Mouse (Mus musculus) olfactory bulb, adult 2 months (tissue): Measurements from ENCODE around the gene Nectin4.

ENCODE experiments used
- CTCF ChIP-seq: fragments of 200-500 bp; IDR thresholded peaks from 2 replicates; pipeline ENCODE4 v1.5.1; 2012; ENCODE audit warnings: low read depth, mild to moderate bottlenecking, low read length, moderate library complexity; ENCODE audit not compliant: insufficient read depth
- POLR2A ChIP-seq: fragments of 200-500 bp; IDR thresholded peaks from 2 replicates; pipeline ENCODE4 v1.6.1; 2012; ENCODE audit warnings: mild to moderate bottlenecking, low read depth, low read length, moderate library complexity; ENCODE audit not compliant: insufficient read depth

GRCm38 (mm10) chr1:171410947-171411484 lies 41.1 kb downstream of the Nectin4 start, which contains the start of gene Usf1:
- TF ChIP-seq POLR2A: peak; percentile 41
- TF ChIP-seq CTCF: no peak
